Mouse (Mus musculus) stomach, postnatal 0 days (tissue): Measurements from ENCODE around the gene Ifna14.

Source experiments
- CTCF ChIP-seq: IDR thresholded peaks from 2 replicates; pipeline ENCODE4 v1.5.1; 2016; ENCODE audit warnings: antibody characterized with exemption, low read depth, mild to moderate bottlenecking, moderate library complexity
- EP300 ChIP-seq: optimal IDR thresholded peaks from 2 replicates; pipeline ENCODE3; 2016; ENCODE audit warnings: antibody characterized with exemption

DNA sequence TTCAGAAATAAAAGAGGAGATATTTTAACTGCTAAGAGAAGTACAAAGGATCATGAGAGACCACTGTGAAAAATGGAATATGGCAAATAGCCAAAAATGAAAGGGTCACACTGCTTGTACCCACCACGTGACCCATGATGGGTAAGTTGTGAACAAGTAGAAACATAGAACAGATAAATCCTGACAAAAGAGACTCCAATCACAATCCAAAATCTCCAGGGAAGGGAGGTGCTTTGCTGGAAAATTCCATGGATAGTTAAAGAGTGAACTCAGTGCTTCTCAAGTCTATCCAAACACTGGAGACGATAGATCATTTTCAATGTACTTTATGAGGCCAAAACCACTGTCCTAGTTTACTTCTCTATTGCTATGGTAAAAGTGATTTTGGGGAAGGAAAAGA lies 40.7 kb downstream of the Ifna14 start:
- TF ChIP-seq CTCF, result no peak
- TF ChIP-seq EP300, result no peak
